Mouse (Mus musculus): ENCODE measurements around the gene Med21.

The Med21 gene

DNA sequence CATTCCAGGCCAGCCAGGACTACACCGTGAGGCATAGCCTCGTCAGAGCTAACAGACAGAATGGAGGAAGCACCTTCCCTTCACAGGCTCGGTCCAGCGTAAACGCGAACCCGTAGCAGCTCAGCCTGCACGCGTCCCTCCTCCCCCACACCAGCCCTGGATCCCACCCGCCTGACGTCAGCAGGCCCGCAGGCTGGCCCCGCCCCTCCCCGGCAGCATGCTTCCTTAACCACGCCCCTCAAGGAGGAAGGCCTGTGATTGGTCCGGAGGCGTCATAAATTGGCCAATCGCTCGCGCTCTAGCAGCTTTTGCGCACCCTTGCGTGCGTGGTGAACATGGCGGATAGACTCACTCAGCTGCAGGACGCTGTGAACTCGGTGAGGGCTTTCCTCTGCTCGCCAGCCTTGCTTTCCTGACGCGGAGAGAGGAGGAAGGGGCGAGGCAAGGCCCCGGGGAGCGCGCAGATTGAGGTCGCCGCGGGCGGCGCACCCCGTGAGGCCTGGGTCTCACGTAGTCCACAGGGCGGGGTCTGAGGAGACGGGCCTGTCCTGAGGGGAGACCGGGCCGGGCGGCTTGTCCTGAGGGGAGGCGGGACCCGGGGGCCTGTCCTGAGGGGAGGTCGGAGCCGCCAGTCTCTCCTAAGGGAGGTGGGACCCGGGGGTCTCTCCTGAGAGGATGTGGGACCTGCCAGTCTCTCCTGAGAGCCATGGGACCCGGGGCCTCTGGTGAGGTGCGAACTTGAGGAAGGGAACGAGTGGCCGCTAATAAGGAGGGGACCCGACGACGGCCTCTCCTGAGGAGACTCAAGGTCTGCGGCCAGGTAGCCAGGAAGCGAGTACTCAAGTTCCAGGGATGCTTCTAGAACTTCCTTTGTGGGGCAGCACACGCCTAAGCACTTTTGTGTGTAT, at the start of gene Med21, which contains the start of gene Tm7sf3:
Gene Med21 (plus strand): TSS at position 272 of the 908 bp plus-strand sequence.
Gene Tm7sf3 (minus strand): TSS at position 549 of the 908 bp plus-strand sequence.
- DNase-seq (ENCODE audit: low read depth), result peak; percentile 95

GRCm38 (mm10) chr6:146602601-146603000, 39.7 kb upstream of the Med21 start:
- DNase-seq (ENCODE audit: low read depth), result no peak

DNA sequence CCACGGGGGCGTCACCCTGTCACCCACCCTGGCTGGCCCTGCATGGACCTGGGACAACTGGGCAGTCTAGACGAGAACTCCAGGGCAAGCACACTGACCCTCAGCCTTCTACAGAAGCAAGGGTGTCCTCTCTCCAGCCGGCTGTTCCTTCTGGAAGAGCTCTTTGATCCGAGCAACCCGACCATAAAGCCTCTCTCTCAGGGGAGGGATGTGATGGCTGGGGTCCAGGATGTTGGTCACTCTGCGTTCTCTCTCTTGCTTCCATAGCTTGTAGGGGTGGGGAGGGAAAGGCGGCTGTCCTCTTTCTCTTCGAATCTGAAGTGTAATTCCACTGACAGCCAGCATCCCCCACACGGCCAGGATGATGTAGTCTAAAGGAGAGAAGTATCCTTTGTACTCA, 38.7 kb upstream of the Med21 start:
- DNase-seq (ENCODE audit: low read depth), result no peak

DNA sequence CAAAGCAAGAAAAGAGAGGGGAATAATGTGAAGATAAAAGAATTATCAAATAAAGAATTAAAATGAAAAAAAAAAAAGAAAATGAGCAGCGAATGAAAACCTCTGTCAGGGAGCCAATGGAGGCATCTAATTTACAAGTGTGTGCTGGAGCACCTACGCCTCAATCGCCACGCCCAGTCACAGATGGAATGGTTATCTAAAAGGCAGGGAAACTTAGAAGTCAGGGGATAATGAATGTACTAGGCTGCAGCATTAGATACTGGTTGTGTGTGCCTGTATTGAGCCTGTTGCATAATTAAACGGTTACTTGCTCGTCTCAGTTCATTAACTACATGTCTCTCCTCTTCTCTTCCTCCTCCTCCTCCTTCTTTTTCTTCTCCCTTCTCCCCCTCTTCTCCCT, 31.0 kb upstream of the Med21 start:
- DNase-seq (ENCODE audit: low read depth), result no peak

DNA sequence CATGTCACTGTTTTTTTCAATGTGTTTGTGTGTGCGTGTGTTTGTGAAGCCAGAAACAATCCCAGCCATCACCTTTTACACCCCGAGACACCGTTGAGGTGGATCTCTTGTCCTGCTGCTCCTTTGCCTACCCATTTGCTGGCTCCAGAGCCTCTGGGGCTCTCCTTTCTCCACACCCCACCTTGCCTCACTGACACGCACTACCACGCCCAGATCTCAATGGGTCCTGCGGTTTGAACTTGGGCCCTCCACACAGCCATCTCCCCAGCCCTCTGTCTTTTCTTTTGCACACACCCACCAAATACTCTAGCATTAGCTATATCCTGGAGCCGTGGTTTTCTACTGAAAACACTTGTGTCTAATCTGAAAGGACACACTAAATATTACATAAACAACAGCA, 30.4 kb upstream of the Med21 start:
- no peak for DNase-seq (ENCODE audit: low read depth)

GRCm38 (mm10) chr6:146612736-146613135, 29.6 kb upstream of the Med21 start:
- no peak for DNase-seq (ENCODE audit: low read depth)

DNA sequence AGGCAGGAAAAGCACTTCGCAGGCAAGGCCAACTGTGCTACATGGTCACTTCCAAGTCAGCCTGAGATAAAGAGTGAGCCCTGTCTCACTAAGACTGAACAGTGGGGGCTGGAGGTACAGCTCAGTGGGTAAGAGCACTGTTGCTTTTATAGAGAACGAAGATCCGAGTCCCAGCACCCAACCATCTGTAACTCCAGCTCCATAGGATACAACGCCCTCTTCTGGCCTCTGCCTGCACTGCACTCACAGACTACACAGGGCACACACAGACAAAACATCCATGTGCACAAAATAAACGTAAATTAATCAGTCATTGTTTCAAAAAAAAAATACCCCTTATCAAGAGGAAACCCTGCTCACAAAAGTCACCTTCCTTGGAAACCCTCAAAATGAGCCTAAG, 28.4 kb upstream of the Med21 start:
- no peak for DNase-seq (ENCODE audit: low read depth)

- DNase-seq (ENCODE audit: low read depth), result no peak
These were observed 27.8 kb upstream of the Med21 start for GRCm38 (mm10) chr6:146614541-146614940.

DNA sequence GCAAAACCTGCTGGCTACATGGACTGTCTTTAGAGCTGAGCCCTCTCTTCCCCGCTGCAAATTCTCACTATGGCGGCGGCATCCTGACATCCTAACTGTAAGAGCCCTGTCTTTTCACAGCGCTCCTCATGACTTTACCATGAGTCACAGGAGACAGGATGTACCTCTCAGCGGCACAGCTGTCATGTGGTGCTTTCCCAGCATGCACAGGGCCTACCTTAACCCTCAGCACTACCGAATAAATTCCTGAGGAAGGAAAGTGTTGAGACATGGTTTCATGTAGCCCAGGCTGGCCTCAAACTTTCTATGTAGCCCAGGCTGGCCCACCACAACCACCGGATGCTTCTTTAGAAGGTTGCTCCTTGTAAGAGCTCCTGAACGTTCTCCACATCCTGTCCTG, 26.5 kb upstream of the Med21 start:
- DNase-seq (ENCODE audit: low read depth), result no peak

GRCm38 (mm10) chr6:146616670-146617069, 25.7 kb upstream of the Med21 start:
- DNase-seq (ENCODE audit: low read depth), result no peak

GRCm38 (mm10) chr6:146628123-146628522, 14.2 kb upstream of the Med21 start:
- no peak for DNase-seq (ENCODE audit: low read depth)

DNA sequence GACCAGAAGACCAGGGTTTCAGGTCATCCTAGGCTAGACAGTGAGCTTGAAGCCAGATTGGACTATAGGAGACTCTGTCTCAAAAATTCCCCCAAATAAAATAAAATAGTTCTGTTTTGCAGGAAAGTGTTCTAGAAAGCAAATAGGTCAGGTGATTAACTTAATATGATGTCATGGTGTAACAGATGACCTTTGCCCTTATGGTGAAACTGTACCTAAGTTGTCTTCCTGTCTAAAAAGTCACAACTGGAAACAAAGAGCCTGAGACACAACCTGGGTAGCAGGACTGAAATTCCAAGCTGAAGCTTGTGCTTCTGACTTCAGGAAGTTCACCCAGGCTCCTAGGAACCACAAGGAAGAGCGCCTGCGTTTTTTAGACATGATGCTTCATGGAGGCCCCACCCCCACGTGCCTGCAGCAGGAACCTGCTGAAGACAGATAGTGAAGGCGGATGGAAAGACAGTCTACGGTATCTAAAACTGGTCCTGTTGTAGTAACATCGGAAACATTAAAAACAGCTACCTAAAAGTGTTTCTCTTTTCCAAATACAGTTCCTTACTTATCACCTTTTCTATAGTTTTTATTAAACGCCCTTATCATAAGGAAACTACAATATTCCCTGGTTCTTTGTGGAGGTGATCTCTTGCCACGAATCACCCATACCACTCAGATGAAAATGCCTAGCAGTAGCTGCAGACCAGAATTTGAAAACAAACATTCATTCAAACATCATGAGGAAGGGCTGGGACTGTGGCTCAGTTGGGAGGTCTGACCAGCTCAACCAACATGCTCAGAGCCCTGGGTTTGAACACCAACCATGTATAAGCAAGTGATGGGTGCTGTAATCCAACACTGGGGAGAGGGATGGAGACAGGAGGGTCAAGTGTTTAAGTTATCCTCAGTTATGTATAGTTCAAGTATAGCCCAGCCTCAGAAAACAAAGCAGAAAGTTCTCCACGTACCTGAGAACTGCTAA, 12.3 kb upstream of the Med21 start:
- no peak for DNase-seq (ENCODE audit: low read depth)

GRCm38 (mm10) chr6:146630961-146631360, 11.4 kb upstream of the Med21 start:
- no peak for DNase-seq (ENCODE audit: low read depth)

DNA sequence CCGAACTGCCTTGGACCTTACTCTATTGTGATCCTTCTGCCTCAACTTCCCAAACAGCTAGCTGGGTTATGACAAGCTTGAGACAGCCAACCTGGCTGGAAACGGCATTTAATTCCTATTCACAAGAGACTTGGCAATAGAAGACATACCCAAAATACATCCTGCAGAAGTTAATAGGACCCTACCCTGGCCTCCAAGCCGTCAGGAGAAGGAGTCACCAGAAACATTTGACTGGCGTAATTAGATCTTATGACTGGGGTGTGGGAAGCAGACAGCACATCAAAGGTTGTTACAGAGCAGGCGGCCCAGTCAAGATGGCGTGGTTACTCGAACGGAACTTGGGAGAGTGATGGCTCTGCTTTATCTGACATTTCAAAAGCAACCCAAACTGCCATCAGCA, 10.5 kb upstream of the Med21 start:
- no peak for DNase-seq (ENCODE audit: low read depth)

- DNase-seq (ENCODE audit: low read depth), result no peak
These were observed 9.9 kb upstream of the Med21 start for GRCm38 (mm10) chr6:146632403-146632802.

GRCm38 (mm10) chr6:146633097-146633496, 9.2 kb upstream of the Med21 start:
- no peak for DNase-seq (ENCODE audit: low read depth)

DNA sequence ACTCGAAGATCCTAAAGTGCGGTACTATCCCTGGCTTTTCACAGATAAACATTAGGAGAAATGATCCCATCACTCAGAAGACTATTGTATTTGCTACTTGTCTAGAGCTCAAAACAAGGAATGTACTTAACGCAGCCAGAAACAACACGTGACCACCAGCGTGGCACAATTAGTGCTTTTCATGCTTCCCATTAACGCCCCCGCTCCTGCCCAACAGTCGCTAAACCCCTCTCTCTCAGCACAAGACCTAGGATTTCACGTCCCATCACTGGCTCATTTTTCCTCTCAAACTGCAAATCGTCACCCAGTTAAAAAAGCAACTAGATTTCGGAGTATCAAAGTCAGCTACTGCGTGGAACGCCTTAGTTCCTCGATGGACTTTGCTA, 8.7 kb upstream of the Med21 start:
- DNase-seq (ENCODE audit: low read depth), result no peak

DNA sequence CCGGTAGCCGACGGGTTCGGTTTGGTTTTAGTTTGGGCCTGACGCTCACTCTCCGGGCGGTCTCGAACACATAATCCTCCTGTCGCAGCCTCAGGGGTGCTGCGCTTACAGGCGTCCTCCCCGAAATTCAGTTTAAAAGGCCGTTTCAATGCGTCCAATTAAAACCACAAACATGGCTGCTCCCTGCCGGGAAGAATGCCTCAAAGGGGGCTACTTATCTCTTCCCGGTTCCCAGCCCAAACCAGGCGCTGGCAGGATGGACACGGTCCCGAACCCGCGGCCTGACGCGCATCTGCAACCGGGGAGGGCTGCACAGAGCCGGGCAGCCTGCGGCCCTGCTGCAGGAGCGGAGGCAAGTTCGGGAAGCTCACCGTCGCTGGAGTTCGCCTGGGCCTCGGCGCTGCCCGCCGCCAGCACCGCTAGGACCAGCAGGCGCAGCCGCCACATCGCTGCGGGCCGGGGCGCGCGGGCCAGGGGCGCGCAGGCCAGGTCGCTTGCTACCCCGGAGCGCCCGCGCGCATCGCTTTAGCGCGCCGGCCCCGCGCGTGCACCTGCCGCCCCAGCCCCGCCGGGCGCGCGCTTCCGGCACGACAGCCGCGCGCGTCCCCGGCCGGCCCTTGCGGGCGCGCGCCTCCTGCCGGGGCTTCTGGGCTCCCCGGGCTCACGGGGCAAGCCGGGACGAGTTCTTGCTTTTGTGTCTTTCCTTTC, 8.2 kb upstream of the Med21 start:
- no peak for DNase-seq (ENCODE audit: low read depth)

GRCm38 (mm10) chr6:146634759-146635606, 7.4 kb upstream of the Med21 start:
- DNase-seq (ENCODE audit: low read depth), result no peak

DNA sequence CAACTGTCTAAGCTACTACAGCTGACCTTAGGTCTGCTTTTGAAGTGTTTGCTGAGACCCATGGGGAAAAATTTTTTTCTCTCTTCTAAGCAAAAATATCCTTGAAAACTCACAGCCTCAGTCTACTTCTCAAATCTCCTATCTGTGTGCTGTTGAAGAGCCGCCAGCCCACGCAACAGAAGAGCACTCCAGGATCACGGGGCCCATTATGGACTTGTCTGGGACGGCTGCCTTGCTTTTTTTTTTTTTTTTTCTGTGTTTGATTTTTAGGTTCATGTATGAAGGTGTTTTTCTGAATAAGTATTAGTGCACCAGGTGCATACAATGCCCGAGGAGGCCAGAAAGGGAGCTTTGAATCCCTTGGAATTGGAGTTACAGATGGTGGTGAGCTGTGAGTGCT, 5.9 kb upstream of the Med21 start:
- DNase-seq (ENCODE audit: low read depth), result no peak
